ENCODE assay signal across 28 mouse cellular contexts in the genomic region with DNA sequence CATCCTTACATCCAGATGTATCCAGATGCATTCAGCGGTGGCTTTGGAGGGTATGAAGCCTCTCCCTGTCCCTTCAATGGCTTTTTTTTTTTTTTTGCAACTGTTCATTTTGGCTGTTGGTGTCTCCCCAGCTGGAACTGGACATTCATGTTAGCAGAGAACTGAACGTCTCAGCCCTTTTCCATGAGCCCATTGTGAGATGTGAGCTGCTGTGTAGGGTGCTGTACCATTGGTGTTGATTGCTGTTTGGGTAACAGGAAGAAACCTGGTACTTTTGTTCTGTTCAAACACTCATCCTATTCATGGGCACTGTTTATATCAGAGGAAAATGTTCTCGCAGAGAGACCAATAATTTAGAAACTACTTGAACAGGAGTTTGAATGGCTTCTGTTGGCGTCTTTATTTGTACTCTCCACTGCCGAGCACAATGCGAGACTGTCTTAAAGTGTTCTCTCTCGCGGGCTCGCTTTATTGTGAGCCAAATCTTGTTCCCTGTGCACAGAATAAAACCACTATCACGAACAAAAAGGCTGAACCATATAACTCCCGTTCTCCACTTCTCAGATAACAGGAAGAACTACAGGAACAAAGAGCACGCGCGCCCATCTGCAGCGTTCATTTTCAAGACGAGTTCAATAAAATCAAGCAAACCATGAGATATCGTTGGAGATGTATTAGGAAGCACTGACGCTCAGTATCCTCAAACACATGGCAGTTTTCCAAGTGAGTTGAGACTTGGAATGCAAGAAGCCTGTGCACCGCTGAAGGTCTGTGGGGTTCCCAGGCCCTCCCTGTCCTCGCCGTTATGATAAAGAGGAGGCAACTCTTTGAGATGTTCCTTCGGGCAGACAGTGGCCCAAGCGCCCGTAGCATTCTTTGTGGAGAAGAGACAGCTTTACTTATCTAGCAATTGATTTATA. TPM values are rescaled to one million over a fixed set of nuclear protein-coding genes. Genes with fewer than 3 reads are reported as not detected.
DNase-seq lines count a peak whose midpoint lies in the region; ATAC-seq and TF ChIP-seq lines count a peak whose summit lies in the region.
"Had no signal": no experiment of that assay in that cellular context is flagged by ENCODE, and none has a peak within 500 bp of the region (broad histone marks: within the 10 kb centered on the region; RNA-seq: fewer than 3 reads in every experiment).

No protein-coding gene starts in this region.

- TF ChIP-seq POLR2A in olfactory bulb, adult 2 months (IDR thresholded peaks at IDR 0.05; ENCODE audit: insufficient read depth, low read depth, low read length), result no peak

- TF ChIP-seq CTCF in lung, embryonic 14.5 days (IDR thresholded peaks at IDR 0.05; ENCODE audit: low read depth), result no peak
- no peak for TF ChIP-seq CTCF in olfactory bulb, adult 2 months (IDR thresholded peaks at IDR 0.05; ENCODE audit: insufficient read depth, low read depth, low read length)

- no peak overlapping the region for H3K4me3 ChIP-seq in lung, embryonic 14.5 days (ENCODE audit: low read depth, low read length)
- H3K4me3 ChIP-seq in olfactory bulb, adult 2 months (ENCODE audit: insufficient read depth, low read depth, low read length), result no peak overlapping the region
- H3K4me3 ChIP-seq: forebrain, embryonic 15.5 days; gastrocnemius, adult 2 months; heart, embryonic 12.5 days; hindbrain, embryonic 12.5 days had no signal

- H3K4me2 ChIP-seq in lung, embryonic 14.5 days, result no peak overlapping the region
- H3K4me2 ChIP-seq: forebrain, embryonic 15.5 days; heart, embryonic 12.5 days; hindbrain, embryonic 12.5 days had no signal

- no peak overlapping the region for H3K9ac ChIP-seq in lung, embryonic 14.5 days
- H3K9ac ChIP-seq: forebrain, embryonic 15.5 days; heart, embryonic 12.5 days; hindbrain, embryonic 12.5 days had no signal

- 70% methylated on average over 24 of the region's 24 CpGs for WGBS in lung, embryonic 14.5 days
- WGBS in olfactory bulb, adult 2 months, result 76% methylated on average over 24 of the region's 24 CpGs

- peak; percentile 7 for DNase-seq in cerebellum, adult 9-10 months
- no peak for DNase-seq in cerebellum, postnatal 4 days (ENCODE audit: low spot score in 2 of 2)
- peak; percentile 58 for DNase-seq in layer of hippocampus, adult 11-12 months (ENCODE audit: low spot score)
- no peak for DNase-seq in layer of hippocampus, postnatal 36 days
- peak; percentile 56 for DNase-seq in lung, embryonic 14.5 days
- no peak for DNase-seq in lung, postnatal 14 days
- DNase-seq: adrenal gland, postnatal 10 days; embryo, embryonic 11 days; gastrocnemius, adult 2 months; heart, postnatal 14 days; kidney, postnatal 4 days; liver; lung, postnatal 10 days; thymus, postnatal 36 days had no signal

- H3K36me3 ChIP-seq in lung, embryonic 14.5 days (ENCODE audit: insufficient read depth), result no peaks in the 10 kb centered on the region
- H3K36me3 ChIP-seq: forebrain, embryonic 15.5 days; G1E; heart, embryonic 12.5 days; hindbrain, embryonic 12.5 days had no signal

- no peak overlapping the region for H3K27ac ChIP-seq in lung, embryonic 14.5 days (ENCODE audit: low read depth)
- 0 out of 2 replicates have a peak overlapping the region, but pooled peaks have one; percentile 51 for H3K27ac ChIP-seq in olfactory bulb, adult 2 months (ENCODE audit: insufficient read depth, low read depth, low read length)
- H3K27ac ChIP-seq: forebrain, embryonic 15.5 days; gastrocnemius, adult 2 months; hindbrain, embryonic 12.5 days had no signal

- no peaks in the 10 kb centered on the region for H3K9me3 ChIP-seq in lung, embryonic 14.5 days (ENCODE audit: low read depth, low read length)
- H3K9me3 ChIP-seq: forebrain, embryonic 15.5 days; G1E; hindbrain, embryonic 12.5 days had no signal

- H3K4me1 ChIP-seq in lung, embryonic 14.5 days (ENCODE audit: insufficient read depth), result no peaks in the 10 kb centered on the region
- no peaks in the 10 kb centered on the region for H3K4me1 ChIP-seq in olfactory bulb, adult 2 months (ENCODE audit: control insufficient read depth, insufficient read depth, low read length)
- H3K4me1 ChIP-seq: forebrain, embryonic 15.5 days; hindbrain, embryonic 12.5 days had no signal

- no peak for ATAC-seq in lung, embryonic 14.5 days (ENCODE audit: insufficient read depth)
- ATAC-seq: activated CD4-positive, CD25-positive, alpha-beta regulatory T cell, adult 4 months; forebrain, embryonic 15.5 days; intestine, embryonic 16.5 days; midbrain, embryonic 16.5 days had no signal

- no peaks in the 10 kb centered on the region for H3K27me3 ChIP-seq in lung, embryonic 14.5 days (ENCODE audit: insufficient read depth, low read length)
- H3K27me3 ChIP-seq: forebrain, embryonic 15.5 days; heart, embryonic 12.5 days; hindbrain, embryonic 12.5 days had no signal

RNA-seq across cellular contexts. Expression of a gene that starts 59.7 kb away (rescaled TPM):
- not detected for total RNA-seq in layer of hippocampus, postnatal 36 days (2021)
- not detected in 2 replicates for polyA plus RNA-seq in lung, embryonic 14.5 days (2014; fragmentation: Nextera tagmentation; extraction: Ambion mirVana)
- polyA plus RNA-seq in olfactory bulb, adult 2 months (2012; ENCODE audit: insufficient read depth, insufficient read length, low replicate concordance, missing spikeins), result not detected in 2 replicates
- total RNA-seq: adrenal gland, postnatal 10 days; G1E; gastrocnemius, adult 2 months; heart, postnatal 14 days; left cerebral cortex, postnatal 25 days; megakaryocyte, adult 5-6 weeks had no signal
- polyA plus RNA-seq: activated CD4-positive, CD25-positive, alpha-beta regulatory T cell, adult 4 months; embryonic facial prominence, embryonic 14.5 days; forebrain, embryonic 15.5 days; G1E; gonadal fat pad, adult 2 months; hindbrain, embryonic 12.5 days; intestine, embryonic 16.5 days; kidney, embryonic 14.5 days; liver, embryonic 16.5 days; midbrain, embryonic 16.5 days had no signal

Comparison
In these comparisons a context has a peak if more than half of its experiments do, and no peak if none do; other contexts are left out.
1. DNase-seq: peak in cerebellum, adult 9-10 months (single experiment), layer of hippocampus, adult 11-12 months (single experiment) and lung, embryonic 14.5 days (single experiment); none in cerebellum, postnatal 4 days (0 of 2), layer of hippocampus, postnatal 36 days (0 of 2) and lung, postnatal 14 days (single experiment).